Mouse (Mus musculus): ENCODE measurements at regions not wholly inside any gene's neighbourhood (a gene's known extent, or its start where the extent isn't known, plus 50 kb on each side); places are given as distances from the start of the nearest gene placed in this dataset.

- Histone ChIP-seq H3K27ac (no peak overlapping the region), H3K9me3 (no peaks in the 10 kb centered on the region), H3K9ac (no peak overlapping the region), H3K4me2 (replicated peaks) (no peak overlapping the region), H3K27me3 (replicated peaks) (no peaks in the 10 kb centered on the region), H3K4me1 (no peaks in the 10 kb centered on the region), H3K36me3 (no peaks in the 10 kb centered on the region), H3K4me3 (no peak overlapping the region)
- WGBS, result 78% methylated on average over 4 of the region's 4 CpGs
- no peak for ATAC-seq (ENCODE audit: low FRiP score, low read depth)
Observed at GRCm38 (mm10) chr1:35855650-35856049, 212.6 kb upstream of the Hs6st1 start.

GRCm38 (mm10) chr1:35858342-35858741 lies 209.9 kb upstream of the Hs6st1 start:
- 83% methylated on average over 3 of the region's 3 CpGs for WGBS
- H3K9ac ChIP-seq, result no peak overlapping the region
- H3K36me3 ChIP-seq, result no peaks in the 10 kb centered on the region
- no peak overlapping the region for H3K4me3 ChIP-seq
- H3K4me2 ChIP-seq (replicated peaks), result no peak overlapping the region
- no peak for ATAC-seq (ENCODE audit: low FRiP score, low read depth)
- no peaks in the 10 kb centered on the region for H3K4me1 ChIP-seq
- no peak overlapping the region for H3K27ac ChIP-seq
- no peaks in the 10 kb centered on the region for H3K9me3 ChIP-seq
- H3K27me3 ChIP-seq (replicated peaks), result no peaks in the 10 kb centered on the region

GRCm38 (mm10) chr1:35860779-35861178 lies 207.4 kb upstream of the Hs6st1 start:
- no peak overlapping the region for H3K4me2 ChIP-seq (replicated peaks)
- no peaks in the 10 kb centered on the region for H3K9me3 ChIP-seq
- ATAC-seq (ENCODE audit: low FRiP score, low read depth), result no peak
- no peak overlapping the region for H3K9ac ChIP-seq
- no peak overlapping the region for H3K4me3 ChIP-seq
- no peaks in the 10 kb centered on the region for H3K4me1 ChIP-seq
- H3K36me3 ChIP-seq, result no peaks in the 10 kb centered on the region
- no peak overlapping the region for H3K27ac ChIP-seq
- no peaks in the 10 kb centered on the region for H3K27me3 ChIP-seq (replicated peaks)
- WGBS, result 93% methylated on average over 5 of the region's 5 CpGs

GRCm38 (mm10) chr1:35862196-35862595 lies 206.0 kb upstream of the Hs6st1 start:
- no peaks in the 10 kb centered on the region for H3K36me3 ChIP-seq
- H3K4me3 ChIP-seq, result no peak overlapping the region
- no peaks in the 10 kb centered on the region for H3K9me3 ChIP-seq
- no peak overlapping the region for H3K4me2 ChIP-seq (replicated peaks)
- WGBS, result 89% methylated on average over 5 of the region's 5 CpGs
- H3K4me1 ChIP-seq, result no peaks in the 10 kb centered on the region
- no peaks in the 10 kb centered on the region for H3K27me3 ChIP-seq (replicated peaks)
- no peak for ATAC-seq (ENCODE audit: low FRiP score, low read depth)
- H3K27ac ChIP-seq, result no peak overlapping the region
- no peak overlapping the region for H3K9ac ChIP-seq

- H3K4me1 ChIP-seq, result no peaks in the 10 kb centered on the region
- no peaks in the 10 kb centered on the region for H3K36me3 ChIP-seq
- H3K9me3 ChIP-seq, result no peaks in the 10 kb centered on the region
- H3K27ac ChIP-seq, result no peak overlapping the region
- H3K4me3 ChIP-seq, result no peak overlapping the region
- H3K4me2 ChIP-seq (replicated peaks), result no peak overlapping the region
- ATAC-seq (ENCODE audit: low FRiP score, low read depth), result no peak
- H3K27me3 ChIP-seq (replicated peaks), result no peaks in the 10 kb centered on the region
- 85% methylated on average over 2 of the region's 2 CpGs for WGBS
- H3K9ac ChIP-seq, result no peak overlapping the region
Observed at GRCm38 (mm10) chr1:35862661-35863060, 205.5 kb upstream of the Hs6st1 start.

GRCm38 (mm10) chr1:35864246-35864645 lies 204.0 kb upstream of the Hs6st1 start:
- ATAC-seq (ENCODE audit: low FRiP score, low read depth), result no peak
- 93% methylated on average over 9 of the region's 9 CpGs for WGBS
- H3K4me3 ChIP-seq, result no peak overlapping the region
- no peak overlapping the region for H3K9ac ChIP-seq
- no peaks in the 10 kb centered on the region for H3K27me3 ChIP-seq (replicated peaks)
- no peaks in the 10 kb centered on the region for H3K36me3 ChIP-seq
- H3K4me1 ChIP-seq, result no peaks in the 10 kb centered on the region
- no peaks in the 10 kb centered on the region for H3K9me3 ChIP-seq
- H3K27ac ChIP-seq, result no peak overlapping the region
- H3K4me2 ChIP-seq (replicated peaks), result no peak overlapping the region

- no peak overlapping the region for H3K4me2 ChIP-seq (replicated peaks)
- 87% methylated on average over 6 of the region's 6 CpGs for WGBS
- H3K27me3 ChIP-seq (replicated peaks), result no peaks in the 10 kb centered on the region
- H3K4me1 ChIP-seq, result no peaks in the 10 kb centered on the region; the same call in 1 of the 2 replicates
- no peak overlapping the region for H3K4me3 ChIP-seq
- no peak overlapping the region for H3K27ac ChIP-seq
- no peak for ATAC-seq (ENCODE audit: low FRiP score, low read depth)
- no peaks in the 10 kb centered on the region for H3K9me3 ChIP-seq
- H3K36me3 ChIP-seq, result no peaks in the 10 kb centered on the region
- no peak overlapping the region for H3K9ac ChIP-seq
Observed at GRCm38 (mm10) chr1:35865263-35865662, 202.9 kb upstream of the Hs6st1 start.

GRCm38 (mm10) chr1:35866643-35867042 lies 201.6 kb upstream of the Hs6st1 start:
- no peaks in the 10 kb centered on the region for H3K36me3 ChIP-seq
- H3K27me3 ChIP-seq (replicated peaks), result no peaks in the 10 kb centered on the region
- 85% methylated on average over 12 of the region's 12 CpGs for WGBS
- ATAC-seq (ENCODE audit: low FRiP score, low read depth), result no peak
- no peak overlapping the region for H3K9ac ChIP-seq
- no peak overlapping the region for H3K4me3 ChIP-seq
- no peaks in the 10 kb centered on the region; the same call in 1 of the 2 replicates for H3K4me1 ChIP-seq
- no peaks in the 10 kb centered on the region for H3K9me3 ChIP-seq
- H3K4me2 ChIP-seq (replicated peaks), result no peak overlapping the region
- no peak overlapping the region for H3K27ac ChIP-seq

GRCm38 (mm10) chr1:35869381-35870143 lies 198.6 kb upstream of the Hs6st1 start:
- 30% methylated on average over 17 of the region's 17 CpGs for WGBS
- H3K4me2 ChIP-seq (replicated peaks), result peak overlapping the region; percentile 39
- ATAC-seq (ENCODE audit: low FRiP score, low read depth), result peak; percentile 99
- H3K27me3 ChIP-seq (replicated peaks), result no peaks in the 10 kb centered on the region
- no peaks in the 10 kb centered on the region for H3K9me3 ChIP-seq
- no peaks in the 10 kb centered on the region; the same call in 1 of the 2 replicates for H3K4me1 ChIP-seq
- no peak overlapping the region for H3K9ac ChIP-seq
- H3K36me3 ChIP-seq, result no peaks in the 10 kb centered on the region
- H3K27ac ChIP-seq, result no peak overlapping the region
- H3K4me3 ChIP-seq, result no peak overlapping the region

- Histone ChIP-seq H3K4me2 (replicated peaks) (peak overlapping the region; percentile 39; the same call in 1 of the 2 replicates), H3K9ac (no peak overlapping the region), H3K9me3 (no peaks in the 10 kb centered on the region), H3K27ac (no peak overlapping the region), H3K4me1 (no peaks in the 10 kb centered on the region; the same call in 1 of the 2 replicates), H3K27me3 (replicated peaks) (no peaks in the 10 kb centered on the region), H3K4me3 (no peak overlapping the region), H3K36me3 (no peaks in the 10 kb centered on the region)
- ATAC-seq (ENCODE audit: low FRiP score, low read depth), result no peak
- 78% methylated on average over 9 of the region's 9 CpGs for WGBS
Observed at GRCm38 (mm10) chr1:35870144-35870827, 197.9 kb upstream of the Hs6st1 start.

GRCm38 (mm10) chr1:35873038-35873437 lies 195.2 kb upstream of the Hs6st1 start:
- no peak overlapping the region for H3K9ac ChIP-seq
- no peak overlapping the region for H3K27ac ChIP-seq
- H3K27me3 ChIP-seq (replicated peaks), result no peaks in the 10 kb centered on the region
- no peaks in the 10 kb centered on the region for H3K9me3 ChIP-seq
- H3K4me3 ChIP-seq, result no peak overlapping the region
- no peaks in the 10 kb centered on the region for H3K36me3 ChIP-seq
- WGBS, result 96% methylated on average over 2 of the region's 2 CpGs
- no peaks in the 10 kb centered on the region; the same call in 1 of the 2 replicates for H3K4me1 ChIP-seq
- ATAC-seq (ENCODE audit: low FRiP score, low read depth), result no peak
- H3K4me2 ChIP-seq (replicated peaks), result no peak overlapping the region

GRCm38 (mm10) chr1:35875210-35875811 lies 192.9 kb upstream of the Hs6st1 start:
- Histone ChIP-seq H3K27ac (no peak overlapping the region), H3K4me3 (no peak overlapping the region)
- ATAC-seq (ENCODE audit: low FRiP score, low read depth), result no peak

More at GRCm38 (mm10) chr1:35875210-35875811, 192.9 kb upstream of the Hs6st1 start:
- no peaks in the 10 kb centered on the region; the same call in 1 of the 2 replicates for H3K4me1 ChIP-seq
- no peaks in the 10 kb centered on the region for H3K27me3 ChIP-seq (replicated peaks)
- 74% methylated on average over 11 of the region's 11 CpGs for WGBS
- H3K4me2 ChIP-seq (replicated peaks), result no peak overlapping the region
- H3K9ac ChIP-seq, result no peak overlapping the region
- no peaks in the 10 kb centered on the region for H3K9me3 ChIP-seq
- no peaks in the 10 kb centered on the region for H3K36me3 ChIP-seq

Data from neural tube, embryonic 12.5 days (tissue).